Mouse (Mus musculus) activated CD4-positive, CD25-positive, alpha-beta regulatory T cell, adult 9 weeks (primary cell): Measurements from ENCODE around the gene Igbp1. TPM values are rescaled to one million over a fixed set of nuclear protein-coding genes. Genes with fewer than 3 reads are reported as not detected.

Experiments
- polyA plus RNA-seq: library from polyadenylated mRNA; unstranded; fragments of 100-300 nt; shearing (Covaris generic); gene quantifications from one replicate; pipeline ENCODE4 v1.2.1, GENCODE M21; 2017

Igbp1 gene
- polyA plus RNA-seq, result 41.3 TPM

DNA sequence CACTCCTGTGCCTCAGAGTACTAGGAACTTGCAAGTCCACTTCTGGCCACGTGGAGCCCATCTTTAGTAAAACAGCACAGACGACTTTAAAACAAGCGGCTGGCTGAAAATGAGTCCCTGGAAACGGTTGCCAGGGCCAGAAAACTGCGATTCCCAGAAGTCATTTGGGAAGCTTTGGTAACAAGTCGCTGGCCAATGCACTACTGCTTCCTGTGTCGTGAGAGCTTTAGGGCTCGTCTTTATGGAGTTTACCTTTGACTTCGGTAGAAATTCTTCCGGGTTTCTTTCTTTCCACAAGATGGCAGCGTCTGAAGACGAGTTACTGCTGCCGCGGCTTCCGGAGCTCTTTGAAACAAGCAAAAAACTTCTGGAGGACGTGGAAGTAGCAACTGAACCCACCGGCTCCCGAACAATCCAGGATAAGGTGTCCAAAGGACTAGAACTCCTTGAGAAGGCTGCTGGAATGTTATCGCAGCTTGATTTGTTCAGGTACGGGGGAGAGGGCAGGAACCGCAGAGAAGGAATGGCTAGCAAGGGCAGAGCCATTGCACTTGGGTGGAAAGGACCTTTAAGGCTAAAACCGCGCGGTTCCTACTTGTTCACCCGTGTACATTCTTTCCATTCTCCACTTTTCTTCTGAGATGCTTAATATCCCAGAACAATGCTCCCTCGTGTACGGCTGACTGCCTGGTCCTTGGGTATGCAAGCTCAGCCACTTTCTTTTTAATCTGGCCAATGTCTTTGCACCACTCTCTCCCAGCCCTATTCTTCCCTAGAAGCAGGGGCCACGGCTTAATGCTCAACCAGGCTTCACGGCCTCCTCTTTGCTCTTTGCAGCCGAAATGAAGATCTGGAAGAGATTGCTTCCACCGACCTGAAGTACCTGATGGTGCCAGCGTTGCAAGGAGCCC, at the start of gene Igbp1:
Gene Igbp1 (plus strand): TSS at position 224 of the 911 bp plus-strand sequence.

DNA sequence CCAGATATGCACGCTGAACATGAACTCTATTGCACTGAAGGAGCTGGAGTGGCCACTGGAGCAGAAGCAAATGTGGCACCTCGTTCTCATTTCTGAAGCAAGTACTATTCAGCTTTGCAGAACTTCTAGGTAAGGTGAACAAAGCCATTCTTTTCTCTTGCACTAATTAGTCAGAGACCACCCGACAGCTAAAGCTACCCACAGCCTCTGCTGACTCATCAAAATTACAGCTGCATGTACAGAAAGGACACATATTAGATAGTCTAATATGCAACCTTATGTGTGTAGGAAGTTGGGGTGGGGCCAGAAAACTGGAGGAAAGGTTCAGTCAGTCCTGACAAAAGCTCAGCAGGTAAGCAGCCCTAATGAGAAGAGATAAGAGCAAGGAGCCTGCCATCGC, 30.4 kb downstream of the Igbp1 start, which contains the start of gene Dgat2l6:
Gene Dgat2l6 (plus strand): TSS at position 368 of the 400 bp plus-strand sequence.

Other genes starting within 250 kb of the Igbp1 start
- not detected for gene Otud6a, start 65.3 kb upstream of the Igbp1 start, polyA plus RNA-seq
- gene Awat2, start 51.6 kb upstream of the Igbp1 start, polyA plus RNA-seq, result 0.55 TPM
- not detected for gene Dgat2l6, start 30.5 kb downstream of the Igbp1 start, polyA plus RNA-seq
- not detected for gene Awat1, start 78.0 kb downstream of the Igbp1 start, polyA plus RNA-seq
- 0.06 TPM for gene P2ry4, start 100.6 kb downstream of the Igbp1 start, polyA plus RNA-seq
- gene Arr3, start 111.2 kb downstream of the Igbp1 start, polyA plus RNA-seq, result not detected
- gene Kif4, start 131.4 kb downstream of the Igbp1 start, polyA plus RNA-seq, result 3.4 TPM
- 50.4 TPM for gene Pdzd11, start 132.3 kb downstream of the Igbp1 start, polyA plus RNA-seq
- not detected for gene Gdpd2, start 235.6 kb downstream of the Igbp1 start, polyA plus RNA-seq